In the genomic region with DNA sequence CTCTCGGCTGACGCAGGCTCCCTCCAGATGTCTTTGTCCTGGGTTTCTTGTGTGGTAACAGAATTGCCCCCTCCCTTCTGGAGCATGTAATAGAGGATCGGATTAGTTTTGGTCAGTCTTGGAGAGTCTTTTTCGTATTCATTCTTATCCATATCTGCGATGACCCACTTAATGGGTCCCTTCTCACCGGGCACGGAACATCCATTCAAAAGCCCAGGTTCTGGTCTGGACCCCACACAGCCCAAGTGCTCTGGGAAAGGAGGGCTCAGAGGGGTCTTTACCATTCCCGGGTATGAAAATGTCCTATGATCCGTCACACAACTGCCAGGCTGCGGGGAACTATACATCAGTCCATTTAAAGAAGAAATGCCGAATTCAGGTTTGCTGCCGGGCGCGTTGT, we compare ENCODE assay signal across 30 mouse cellular contexts.
"Had no signal": no experiment of that assay in that cellular context is flagged by ENCODE, and none has a peak within 500 bp of the region (broad histone marks: within the 10 kb centered on the region; RNA-seq: fewer than 3 reads in every experiment).

No protein-coding gene starts in this region.

- H3K9ac ChIP-seq: limb, embryonic 12.5 days; limb, embryonic 13.5 days; limb, embryonic 15.5 days; liver, embryonic 12.5 days; liver, embryonic 13.5 days; liver, embryonic 14.5 days; liver, embryonic 15.5 days; liver, postnatal 0 days; lung, embryonic 14.5 days; lung, embryonic 15.5 days; midbrain, embryonic 12.5 days; midbrain, embryonic 15.5 days had no signal

- H3K27ac ChIP-seq: left cerebral cortex, adult 2 months; limb, embryonic 10.5 days; limb, embryonic 12.5 days; limb, embryonic 13.5 days; limb, embryonic 15.5 days; liver, embryonic 12.5 days; liver, embryonic 14.5 days; liver, embryonic 15.5 days; lung, embryonic 15.5 days; macrophage; midbrain, embryonic 10.5 days; midbrain, embryonic 12.5 days; midbrain, embryonic 15.5 days had no signal

- H3K9me3 ChIP-seq: limb, embryonic 10.5 days; limb, embryonic 12.5 days; limb, embryonic 13.5 days; limb, embryonic 15.5 days; liver, embryonic 12.5 days; liver, embryonic 13.5 days; liver, embryonic 15.5 days; lung, embryonic 15.5 days; midbrain, embryonic 10.5 days; midbrain, embryonic 12.5 days; midbrain, embryonic 15.5 days had no signal

- H3K4me3 ChIP-seq: left cerebral cortex, adult 2 months; limb, embryonic 10.5 days; limb, embryonic 12.5 days; limb, embryonic 13.5 days; limb, embryonic 15.5 days; liver, embryonic 12.5 days; liver, embryonic 13.5 days; liver, embryonic 15.5 days; lung, embryonic 15.5 days; megakaryocyte, embryonic 14.5 days; midbrain, embryonic 10.5 days; midbrain, embryonic 12.5 days; midbrain, embryonic 15.5 days; myocyte had no signal

- H3K4me2 ChIP-seq: limb, embryonic 12.5 days; limb, embryonic 13.5 days; limb, embryonic 15.5 days; liver, embryonic 11.5 days; liver, embryonic 12.5 days; liver, embryonic 13.5 days; liver, embryonic 15.5 days; lung, embryonic 14.5 days; lung, embryonic 15.5 days; midbrain, embryonic 12.5 days; midbrain, embryonic 15.5 days had no signal

- DNase-seq: left cerebral cortex, postnatal 4 days; liver; liver, embryonic 13.5 days; liver, postnatal 0 days; lung, adult 18-20 months; lung, adult 2 months; lung, embryonic 14.5 days; lung, postnatal 10 days; lung, postnatal 14 days; lung, postnatal 36 days; lung, postnatal 4 days; midbrain, embryonic 14.5 days had no signal

- H3K4me1 ChIP-seq: limb, embryonic 10.5 days; limb, embryonic 12.5 days; limb, embryonic 13.5 days; midbrain, embryonic 12.5 days; midbrain, embryonic 15.5 days had no signal

- H3K27me3 ChIP-seq: limb, embryonic 12.5 days; limb, embryonic 13.5 days; limb, embryonic 15.5 days; liver, embryonic 12.5 days; liver, embryonic 13.5 days; liver, embryonic 15.5 days; lung, embryonic 15.5 days; megakaryocyte, embryonic 14.5 days; midbrain, embryonic 12.5 days; midbrain, embryonic 15.5 days had no signal

- ATAC-seq: liver, embryonic 12.5 days; liver, postnatal 0 days; lung, postnatal 0 days; midbrain, embryonic 15.5 days; midbrain, embryonic 16.5 days had no signal
